Mouse (Mus musculus) gastrocnemius, postnatal 25 days (tissue): Measurements from ENCODE around the gene Zdhhc16. TPM values are rescaled to one million over a fixed set of nuclear protein-coding genes. Genes with fewer than 3 reads are reported as not detected.

Source experiments
- DNase-seq: peaks from one replicate; pipeline ENCODE4 v3.0.0; 2022
- total RNA-seq, 2 experiments: library from RNA; stranded (reverse); gene quantifications; 1 replicate in 1 of 2; 2 replicates in 1 of 2; pipeline ENCODE4 v1.2.3; 2021

Zdhhc16 gene
- total RNA-seq, 2 experiments from 2014 or later = 19.2 to 20.5 TPM

- peak; percentile 73 for DNase-seq
Observed at GRCm38 (mm10) chr19:41987206-41987605, 53.9 kb downstream of the Zdhhc16 start.

GRCm38 (mm10) chr19:41989810-41990209 lies 56.5 kb downstream of the Zdhhc16 start:
- no peak for DNase-seq

- DNase-seq = no peak
Observed at GRCm38 (mm10) chr19:41991926-41992477, 58.7 kb downstream of the Zdhhc16 start.

- DNase-seq = no peak
Observed at GRCm38 (mm10) chr19:41992971-41993370, 59.7 kb downstream of the Zdhhc16 start.

GRCm38 (mm10) chr19:41993484-41993883 lies 60.2 kb downstream of the Zdhhc16 start:
- DNase-seq = peak; percentile 77

Other genes with a start within 250 kb of the Zdhhc16 start
- under 1 TPM; 0.59 to 0.79 TPM for gene Slit1, start 189.8 kb upstream of the Zdhhc16 start, total RNA-seq
- 1 to 10 TPM; 6.1 to 8.1 TPM for gene Arhgap19, start 131.4 kb upstream of the Zdhhc16 start, total RNA-seq
- gene Frat1, start 103.5 kb upstream of the Zdhhc16 start, total RNA-seq = 1 to 10 TPM; 5.9 to 7.3 TPM
- 10 to 100 TPM; 19.7 to 22.4 TPM for gene Frat2, start 85.3 kb upstream of the Zdhhc16 start, total RNA-seq
- 10 to 100 TPM; 31.0 to 37.5 TPM for gene Rrp12, start 37.3 kb upstream of the Zdhhc16 start, total RNA-seq
- 10 to 100 TPM; 22.7 to 23.3 TPM for gene Pgam1, start 21.6 kb upstream of the Zdhhc16 start, total RNA-seq
- gene Exosc1, start 57 bp upstream of the Zdhhc16 start, total RNA-seq = 10 to 100 TPM; 11.4 to 16.4 TPM
- gene Mms19, start 47.7 kb downstream of the Zdhhc16 start, total RNA-seq = 1 to 10 TPM; 7.7 to 8.7 TPM
- gene Ubtd1, start 48.3 kb downstream of the Zdhhc16 start, total RNA-seq = 10 to 100 TPM; 15.4 to 19.8 TPM
- gene Ankrd2, start 102.5 kb downstream of the Zdhhc16 start, total RNA-seq = 1,000 to 10,000 TPM in 1 of 2 experiments, 100 to 1,000 TPM in 1; 167 to 1,046 TPM
- 1 to 10 TPM; 2.1 to 2.3 TPM for gene Hoga1, start 112.1 kb downstream of the Zdhhc16 start, total RNA-seq
- gene 4933411K16Rik, start 118.8 kb downstream of the Zdhhc16 start, total RNA-seq = under 1 TPM; 0.20 to 0.32 TPM
- gene Morn4, start 152.9 kb downstream of the Zdhhc16 start, total RNA-seq = 1 to 10 TPM; 1.2 to 1.8 TPM
- 10 to 100 TPM; 10.4 to 12.2 TPM for gene Pi4k2a, start 157.0 kb downstream of the Zdhhc16 start, total RNA-seq
- 1 to 10 TPM; 8.4 to 9.3 TPM for gene Avpi1, start 195.6 kb downstream of the Zdhhc16 start, total RNA-seq
- gene Marveld1, start 213.9 kb downstream of the Zdhhc16 start, total RNA-seq = 10 to 100 TPM in 1 of 2 experiments, 1 to 10 TPM in 1; 6.8 to 11.8 TPM
- 10 to 100 TPM; 10.3 to 12.0 TPM for gene Zfyve27, start 230.5 kb downstream of the Zdhhc16 start, total RNA-seq